Mouse (Mus musculus) lung, embryonic 14.5 days (tissue): ENCODE results near the gene Pex12. TPM values are rescaled to one million over a fixed set of nuclear protein-coding genes. Genes with fewer than 3 reads are reported as not detected.

Experiments
- ATAC-seq: fragments of 200-750 bp; cut with Nextera tagmentation; 2 replicates; pipeline ENCODE4 v1.8.0; 2017; ENCODE audit warnings: mild to moderate bottlenecking, moderate TSS enrichment, moderate library complexity; ENCODE audit not compliant: insufficient read depth
- DNase-seq: peaks from one replicate; pipeline ENCODE4 v3.0.0-alpha.2; 2015
- H3K27ac ChIP-seq: fragments of 300-500 bp; sonication (generic); 2 replicates; pipeline ENCODE4 v1.5.1; 2014; ENCODE audit warnings: low read depth, mild to moderate bottlenecking, moderate library complexity
- H3K27me3 ChIP-seq: fragments of 300-500 bp; sonication (generic); 2 replicates; pipeline ENCODE4 v1.6.1; 2014; ENCODE audit warnings: low read length, control low read depth; ENCODE audit not compliant: insufficient read depth
- H3K36me3 ChIP-seq: fragments of 300-500 bp; sonication (generic); 2 replicates; pipeline ENCODE4 v1.6.1; 2014; ENCODE audit warnings: control low read depth; ENCODE audit not compliant: insufficient read depth
- H3K4me1 ChIP-seq: fragments of 300-500 bp; sonication (generic); 2 replicates; pipeline ENCODE4 v1.6.1; 2014; ENCODE audit warnings: antibody characterized with exemption, control low read depth; ENCODE audit not compliant: insufficient read depth
- H3K4me2 ChIP-seq: fragments of 300-500 bp; sonication (generic); 2 replicates; pipeline ENCODE4 v1.6.1; 2014; ENCODE audit warnings: mild to moderate bottlenecking
- H3K4me3 ChIP-seq: fragments of 300-500 bp; sonication (generic); 2 replicates; pipeline ENCODE4 v1.5.1; 2014; ENCODE audit warnings: low read depth, low read length
- H3K9ac ChIP-seq: fragments of 300-500 bp; sonication (generic); 2 replicates; pipeline ENCODE4 v1.6.1; 2014
- H3K9me3 ChIP-seq: fragments of 300-500 bp; sonication (generic); 2 replicates; pipeline ENCODE4 v1.6.1; 2016; ENCODE audit warnings: low read depth, low read length, control low read depth
- CTCF ChIP-seq: IDR thresholded peaks from 2 replicates; pipeline ENCODE4 v1.5.1; 2016; ENCODE audit warnings: antibody characterized with exemption, low read depth
- WGBS: fragments of 180-500 bp; shearing (Covaris S2); extraction: QIAGEN DNeasy Blood & Tissue Kit; methylation state at CpG from one replicate; pipeline ENCODE4 v1.1.7; 2014; 5-methylcytosine and 5-hydroxymethylcytosine counted together
- polyA plus RNA-seq: library from polyadenylated mRNA; unstranded; fragments of >200 nt; fragmentation: Nextera tagmentation; extraction: Ambion mirVana; gene quantifications from 2 replicates; pipeline ENCODE4 v1.2.1, GENCODE M21; 2014

Gene Pex12
- polyA plus RNA-seq, 1 experiment from 2014 or later: 12.8 TPM

GRCm38 (mm10) chr11:83289633-83290032 lies 12.8 kb downstream of the Pex12 start:
- H3K4me2 ChIP-seq: no peak overlapping the region
- peaks cover 6% of the 10 kb centered on the region; the same call in 1 of the 2 replicates for H3K36me3 ChIP-seq
- H3K9me3 ChIP-seq: no peaks in the 10 kb centered on the region
- ATAC-seq (no peak), DNase-seq (no peak)
- no peak overlapping the region for H3K4me3 ChIP-seq
- no peaks in the 10 kb centered on the region for H3K27me3 ChIP-seq
- H3K9ac ChIP-seq: no peak overlapping the region
- H3K27ac ChIP-seq: no peak overlapping the region
- WGBS: 76% methylated on average over 2 of the region's 2 CpGs
- no peaks in the 10 kb centered on the region for H3K4me1 ChIP-seq
- no peak for TF ChIP-seq CTCF

GRCm38 (mm10) chr11:83289036-83289435 lies 13.3 kb downstream of the Pex12 start:
- no peak overlapping the region for H3K4me3 ChIP-seq
- no peaks in the 10 kb centered on the region for H3K9me3 ChIP-seq
- no peaks in the 10 kb centered on the region for H3K27me3 ChIP-seq
- H3K27ac ChIP-seq: no peak overlapping the region
- 84% methylated on average over 5 of the region's 5 CpGs for WGBS
- ATAC-seq (no peak), DNase-seq (no peak)
- no peak for TF ChIP-seq CTCF
- no peaks in the 10 kb centered on the region for H3K4me1 ChIP-seq
- peaks cover 2% of the 10 kb centered on the region; the same call in 1 of the 2 replicates for H3K36me3 ChIP-seq
- H3K4me2 ChIP-seq: no peak overlapping the region
- H3K9ac ChIP-seq: no peak overlapping the region

- Histone ChIP-seq H3K4me3 (0 out of 2 replicates have a peak within 1 kb of the TSS, but pooled peaks have one; percentile 2), H3K4me2 (no peak within 1 kb of the TSS), H3K9me3 (no peaks in the 10 kb centered on the region), H3K9ac (no peak within 1 kb of the TSS), H3K4me1 (no peaks in the 10 kb centered on the region), H3K27me3 (no peaks in the 10 kb centered on the region), H3K27ac (no peak within 1 kb of the TSS), H3K36me3 (no peaks in the 10 kb centered on the region)
- no peak for ATAC-seq
- no peak for DNase-seq
- WGBS: 63% methylated on average over 1 of the region's 1 CpGs
- no peak for TF ChIP-seq CTCF
Measured at GRCm38 (mm10) chr11:83286566-83286965, 15.8 kb downstream of the Pex12 start, which contains the start of gene Slfn14. Slfn14 (minus strand) TSS chr11:83286726.

DNA sequence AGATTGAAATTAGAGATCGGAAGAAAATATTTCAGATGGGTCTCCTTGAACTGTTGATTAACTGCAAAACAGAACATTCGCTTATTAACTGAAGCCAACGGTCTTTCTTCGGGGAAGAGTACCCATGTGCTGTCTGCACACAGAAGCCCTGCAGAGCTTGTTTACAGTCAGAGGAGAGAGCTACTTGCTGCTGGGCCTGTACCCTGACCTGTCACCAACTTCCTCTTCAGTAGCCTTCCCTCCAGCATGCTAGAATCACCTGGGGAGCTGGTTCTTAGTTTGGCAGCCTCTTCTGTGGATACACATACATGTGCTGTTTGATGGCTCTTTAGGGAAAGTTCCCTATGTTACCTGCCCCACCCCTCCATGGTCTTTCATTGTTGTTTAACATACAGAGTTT lies 16.8 kb downstream of the Pex12 start:
- Histone ChIP-seq H3K4me2 (no peak overlapping the region), H3K27me3 (no peaks in the 10 kb centered on the region), H3K4me1 (no peaks in the 10 kb centered on the region), H3K4me3 (0 out of 2 replicates have a peak overlapping the region, but pooled peaks have one; percentile 2), H3K27ac (no peak overlapping the region), H3K9ac (no peak overlapping the region), H3K36me3 (no peaks in the 10 kb centered on the region), H3K9me3 (no peaks in the 10 kb centered on the region)
- no peak for DNase-seq
- TF ChIP-seq CTCF: no peak
- no peak for ATAC-seq
- WGBS: 91% methylated on average over 4 of the region's 4 CpGs

DNA sequence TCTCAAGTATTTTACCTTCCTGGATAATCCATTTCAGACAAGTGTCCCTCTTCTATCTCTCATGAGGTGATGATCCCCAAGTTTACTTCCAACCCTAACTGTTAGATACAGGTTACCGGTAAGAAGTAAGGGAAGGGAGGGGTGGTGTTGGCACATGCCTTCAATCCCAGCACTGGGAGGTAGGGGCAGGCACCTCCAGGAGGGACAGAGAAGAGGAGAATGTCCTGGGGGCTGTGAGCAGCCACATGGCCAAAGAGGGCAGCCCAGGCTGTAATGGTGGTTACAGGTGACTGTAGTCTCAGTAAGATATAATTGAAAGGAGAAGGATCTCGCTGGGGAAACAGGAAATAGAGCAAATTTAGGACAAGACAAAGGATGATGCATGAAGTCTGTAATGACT lies 20.3 kb downstream of the Pex12 start:
- Histone ChIP-seq H3K4me1 (no peaks in the 10 kb centered on the region), H3K9me3 (no peaks in the 10 kb centered on the region), H3K36me3 (no peaks in the 10 kb centered on the region), H3K27ac (no peak overlapping the region), H3K4me3 (no peak overlapping the region), H3K9ac (no peak overlapping the region), H3K4me2 (no peak overlapping the region), H3K27me3 (no peaks in the 10 kb centered on the region)
- no peak for TF ChIP-seq CTCF
- WGBS: 46% methylated on average over 2 of the region's 2 CpGs
- ATAC-seq: no peak
- no peak for DNase-seq

- no peak for ATAC-seq
- H3K4me2 ChIP-seq: no peak overlapping the region
- H3K27ac ChIP-seq: no peak overlapping the region
- H3K27me3 ChIP-seq: no peaks in the 10 kb centered on the region
- no peak for DNase-seq
- TF ChIP-seq CTCF: no peak
- peaks cover 3% of the 10 kb centered on the region; the same call in 1 of the 2 replicates for H3K4me1 ChIP-seq
- WGBS: 64% methylated on average over 6 of the region's 6 CpGs
- H3K36me3 ChIP-seq: no peaks in the 10 kb centered on the region
- no peak overlapping the region for H3K4me3 ChIP-seq
- no peak overlapping the region for H3K9ac ChIP-seq
- H3K9me3 ChIP-seq: no peaks in the 10 kb centered on the region
Measured at GRCm38 (mm10) chr11:83279691-83280090, 22.7 kb downstream of the Pex12 start.

DNA sequence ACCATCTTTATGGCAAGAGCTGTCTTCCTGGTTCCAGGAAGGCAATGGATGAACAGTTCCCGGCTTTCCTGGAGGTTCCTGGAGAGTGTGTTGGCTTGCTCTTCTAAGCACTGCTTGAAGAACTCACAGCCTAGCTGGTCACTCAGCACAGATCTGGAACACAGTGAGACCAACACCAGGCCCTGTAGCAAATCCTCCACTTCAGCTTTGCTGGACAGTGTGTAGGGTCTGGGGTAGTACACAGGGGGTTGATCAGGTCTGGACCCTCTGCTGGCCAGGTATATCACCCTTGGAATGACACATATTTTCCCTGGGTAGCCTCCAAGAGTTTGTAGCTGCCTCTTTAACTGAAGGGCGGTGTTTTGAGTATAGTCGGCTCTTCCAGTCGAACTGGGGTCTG lies 23.4 kb downstream of the Pex12 start:
- Histone ChIP-seq H3K36me3 (no peaks in the 10 kb centered on the region), H3K9ac (no peak overlapping the region), H3K27me3 (no peaks in the 10 kb centered on the region), H3K4me3 (no peak overlapping the region), H3K9me3 (no peaks in the 10 kb centered on the region), H3K27ac (no peak overlapping the region), H3K4me2 (no peak overlapping the region), H3K4me1 (peaks cover 3% of the 10 kb centered on the region; the same call in 1 of the 2 replicates)
- TF ChIP-seq CTCF: no peak
- DNase-seq (no peak), ATAC-seq (no peak)
- WGBS: 76% methylated on average over 4 of the region's 4 CpGs

DNA sequence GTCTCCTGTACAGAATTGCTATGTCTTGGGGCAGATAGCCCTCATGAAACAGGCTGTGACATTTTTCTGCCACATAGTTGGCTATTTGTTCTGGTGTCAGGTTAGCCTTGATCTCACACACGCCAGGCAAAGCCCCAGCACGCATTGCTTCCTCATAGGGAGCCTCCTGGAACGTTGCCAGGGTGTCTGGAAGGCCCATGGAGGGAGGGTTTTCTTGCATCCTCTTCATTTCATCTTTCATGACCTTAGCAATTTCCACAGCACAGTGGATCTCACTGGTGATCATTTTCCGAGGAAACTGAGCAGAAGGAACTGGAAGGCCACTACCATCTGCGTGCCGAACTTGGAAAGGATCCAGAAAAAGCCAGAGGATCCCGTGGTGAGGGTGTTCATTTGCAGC lies 26.1 kb downstream of the Pex12 start:
- no peak for ATAC-seq
- DNase-seq: peak; percentile 73
- Histone ChIP-seq H3K4me1 (peaks cover 3% of the 10 kb centered on the region; the same call in 1 of the 2 replicates), H3K36me3 (no peaks in the 10 kb centered on the region), H3K27ac (no peak overlapping the region), H3K4me2 (no peak overlapping the region; the same call in 1 of the 2 replicates), H3K9me3 (no peaks in the 10 kb centered on the region), H3K4me3 (no peak overlapping the region), H3K27me3 (no peaks in the 10 kb centered on the region), H3K9ac (no peak overlapping the region)
- TF ChIP-seq CTCF: no peak
- WGBS: 28% methylated on average over 7 of the region's 7 CpGs
